Mouse (Mus musculus) liver, postnatal 0 days (tissue): ENCODE results near the gene Dpm1.

Experiments
- CTCF ChIP-seq: sonication (generic); IDR thresholded peaks from 2 replicates; pipeline ENCODE4 v1.5.1; 2016; ENCODE audit warnings: antibody characterized with exemption, low read depth
- EP300 ChIP-seq: IDR thresholded peaks from 2 replicates; pipeline ENCODE4 v1.6.1; 2016; ENCODE audit warnings: antibody characterized with exemption, low read depth, mild to moderate bottlenecking

DNA sequence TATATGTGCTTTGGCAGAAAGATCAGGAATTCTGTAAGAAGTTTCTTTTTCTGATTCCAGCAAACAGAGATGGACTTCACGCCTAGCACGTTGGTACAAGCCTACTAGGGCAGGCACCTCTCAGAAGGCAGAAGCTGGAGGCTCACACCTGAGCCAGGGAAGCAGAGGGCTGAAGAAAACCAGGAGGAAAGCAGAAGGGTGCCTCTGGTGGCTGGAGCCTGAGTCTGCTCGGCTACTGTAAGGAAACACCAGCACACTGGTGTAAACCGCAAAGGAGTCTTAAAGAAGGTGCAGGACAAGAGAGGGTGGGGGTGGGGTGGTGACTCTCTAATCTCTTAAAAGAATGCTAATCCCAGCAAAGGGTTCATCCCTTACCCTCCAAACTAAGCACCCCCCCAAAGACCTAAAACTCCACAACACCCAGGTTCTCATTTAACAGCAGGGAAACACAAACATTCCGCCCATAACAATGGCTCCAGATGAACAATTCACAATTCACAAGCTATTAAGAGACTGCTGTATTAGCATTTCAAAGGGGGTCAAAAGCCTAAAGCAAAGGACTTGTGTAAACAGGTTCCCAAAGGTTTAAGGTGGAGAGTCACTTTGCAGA, 16.5 kb downstream of the Dpm1 start:
- TF ChIP-seq CTCF (no peak), EP300 (no peak)
